Mouse (Mus musculus): Measurements from ENCODE around the gene Smim5. TPM values are rescaled to one million over a fixed set of nuclear protein-coding genes. Genes with fewer than 3 reads are reported as not detected.

Smim5 gene
- polyA plus RNA-seq, 1 experiment from 2014 or later = 13.7 TPM

- DNase-seq (ENCODE audit: low spot score) = no peak
- Histone ChIP-seq H3K9me3 (no peaks in the 10 kb centered on the region), H3K36me3 (peaks cover 97% of the 10 kb centered on the region), H3K4me1 (no peaks in the 10 kb centered on the region), H3K27ac (no peak overlapping the region), H3K27me3 (ENCODE audit: insufficient read depth, poor library complexity, severe bottlenecking) (no peaks in the 10 kb centered on the region), H3K4me3 (no peak overlapping the region)
- 88% methylated on average over 9 of the region's 9 CpGs for WGBS
Observed at GRCm38 (mm10) chr11:115946221-115946828, 46.6 kb downstream of the Smim5 start.

DNA sequence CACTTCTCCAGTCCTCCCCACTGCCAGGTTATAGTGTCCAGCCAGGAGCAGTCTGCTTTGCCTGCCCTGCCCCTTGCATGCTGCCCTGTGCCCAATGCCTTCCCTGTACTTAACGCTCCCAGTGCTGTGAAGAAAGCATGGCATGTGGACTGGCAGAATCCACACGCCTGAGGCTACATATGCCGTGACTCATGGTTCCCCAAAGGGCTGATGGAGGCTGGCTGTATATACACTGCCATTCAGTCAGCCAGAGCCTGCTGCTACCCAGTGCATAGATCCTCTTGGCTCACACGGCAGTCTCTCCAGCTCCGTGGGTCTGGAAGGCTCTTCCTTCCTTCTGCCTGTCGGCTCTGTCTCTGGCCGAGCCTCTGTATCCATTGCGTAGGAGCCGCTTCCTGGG, 48.5 kb downstream of the Smim5 start:
- no peak for DNase-seq (ENCODE audit: low spot score)
- Histone ChIP-seq H3K4me1 (no peaks in the 10 kb centered on the region), H3K27me3 (ENCODE audit: insufficient read depth, poor library complexity, severe bottlenecking) (no peaks in the 10 kb centered on the region), H3K9me3 (no peaks in the 10 kb centered on the region), H3K27ac (no peak overlapping the region), H3K4me3 (no peak overlapping the region), H3K36me3 (peaks cover 98% of the 10 kb centered on the region)
- 90% methylated on average over 9 of the region's 9 CpGs for WGBS

GRCm38 (mm10) chr11:115950719-115951118, 51.0 kb downstream of the Smim5 start:
- DNase-seq (ENCODE audit: low spot score) = no peak
- Histone ChIP-seq H3K9me3 (no peaks in the 10 kb centered on the region), H3K4me3 (no peak overlapping the region), H3K4me1 (no peaks in the 10 kb centered on the region), H3K27me3 (ENCODE audit: insufficient read depth, poor library complexity, severe bottlenecking) (no peaks in the 10 kb centered on the region), H3K27ac (no peak overlapping the region), H3K36me3 (peaks cover 98% of the 10 kb centered on the region)
- WGBS = 94% methylated on average over 2 of the region's 2 CpGs

DNA sequence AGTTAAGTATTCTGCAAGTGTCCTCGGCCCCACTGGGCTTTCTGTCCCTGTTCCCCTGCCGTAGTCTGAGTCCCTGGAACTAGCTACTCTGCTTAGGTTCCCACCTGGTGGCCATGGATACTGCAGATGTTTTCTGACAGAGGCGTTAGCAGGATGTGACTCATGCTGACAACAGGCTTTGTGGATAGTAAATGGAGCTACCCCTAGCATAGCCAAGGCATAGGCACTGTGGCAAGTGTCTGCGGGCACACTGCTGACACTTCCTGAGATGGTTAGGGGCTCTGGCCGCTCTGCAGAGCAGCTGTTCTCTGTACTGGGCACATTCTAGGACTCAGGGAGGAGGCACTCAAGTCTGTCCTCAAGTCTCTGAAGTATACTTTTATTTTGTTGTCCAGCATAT, 54.9 kb downstream of the Smim5 start:
- H3K36me3 ChIP-seq = peaks cover 88% of the 10 kb centered on the region
- H3K27ac ChIP-seq = no peak overlapping the region
- 80% methylated on average over 5 of the region's 5 CpGs for WGBS
- H3K4me3 ChIP-seq = no peak overlapping the region
- H3K9me3 ChIP-seq = no peaks in the 10 kb centered on the region
- H3K4me1 ChIP-seq = 0 out of 2 replicates have a peak, but pooled peaks cover 3% of the 10 kb centered on the region
- DNase-seq (ENCODE audit: low spot score) = no peak
- H3K27me3 ChIP-seq (ENCODE audit: insufficient read depth, poor library complexity, severe bottlenecking) = no peaks in the 10 kb centered on the region

- 76% methylated on average over 10 of the region's 10 CpGs for whole genome bisulfite sequencing
- Histone ChIP-seq H3K4me3 (no peak overlapping the region), H3K36me3 (peaks cover 89% of the 10 kb centered on the region), H3K9me3 (no peaks in the 10 kb centered on the region), H3K27ac (peak overlapping the region; percentile 7; the same call in 1 of the 2 replicates), H3K27me3 (ENCODE audit: insufficient read depth, poor library complexity, severe bottlenecking) (no peaks in the 10 kb centered on the region), H3K4me1 (0 out of 2 replicates have a peak, but pooled peaks cover 3% of the 10 kb centered on the region)
- no peak for DNase-seq (ENCODE audit: low spot score)
Observed at GRCm38 (mm10) chr11:115955195-115955858, 55.6 kb downstream of the Smim5 start.

Other genes with a start within 250 kb of the Smim5 start
- 78.4 and 107 TPM in 2 replicates for gene Grb2, start 191.4 kb upstream of the Smim5 start, polyA plus RNA-seq (2016; fragmentation: Nextera tagmentation; extraction: Ambion mirVana)
- gene Tmem94, start 134.5 kb upstream of the Smim5 start, polyA plus RNA-seq (2016; fragmentation: Nextera tagmentation; extraction: Ambion mirVana) = 35.0 and 56.8 TPM in 2 replicates
- gene Caskin2, start 86.3 kb upstream of the Smim5 start, polyA plus RNA-seq (2016; fragmentation: Nextera tagmentation; extraction: Ambion mirVana) = 18.7 and 21.4 TPM in 2 replicates
- 39.1 and 41.7 TPM in 2 replicates for gene Tsen54, start 85.2 kb upstream of the Smim5 start, polyA plus RNA-seq (2016; fragmentation: Nextera tagmentation; extraction: Ambion mirVana)
- 35.0 and 40.8 TPM in 2 replicates for gene Llgl2, start 75.9 kb upstream of the Smim5 start, polyA plus RNA-seq (2016; fragmentation: Nextera tagmentation; extraction: Ambion mirVana)
- 0.23 and 0.31 TPM in 2 replicates for gene Myo15b, start 41.6 kb upstream of the Smim5 start, polyA plus RNA-seq (2016; fragmentation: Nextera tagmentation; extraction: Ambion mirVana)
- 1.6 and 1.7 TPM in 2 replicates for gene Smim6, start 12.1 kb downstream of the Smim5 start, polyA plus RNA-seq (2016; fragmentation: Nextera tagmentation; extraction: Ambion mirVana)
- gene Sap30bp, start 33.3 kb downstream of the Smim5 start, polyA plus RNA-seq (2016; fragmentation: Nextera tagmentation; extraction: Ambion mirVana) = 29.4 and 35.8 TPM in 2 replicates
- gene Recql5, start 33.5 kb downstream of the Smim5 start, polyA plus RNA-seq (2016; fragmentation: Nextera tagmentation; extraction: Ambion mirVana) = 20.4 and 22.3 TPM in 2 replicates
- gene Itgb4, start 74.7 kb downstream of the Smim5 start, polyA plus RNA-seq (2016; fragmentation: Nextera tagmentation; extraction: Ambion mirVana) = 0.67 and 1.1 TPM in 2 replicates
- 202 and 273 TPM in 2 replicates for gene Galk1, start 112.8 kb downstream of the Smim5 start, polyA plus RNA-seq (2016; fragmentation: Nextera tagmentation; extraction: Ambion mirVana)
- 684 and 1,078 TPM in 2 replicates for gene H3f3b, start 128.0 kb downstream of the Smim5 start, polyA plus RNA-seq (2016; fragmentation: Nextera tagmentation; extraction: Ambion mirVana)
- gene Unk, start 130.4 kb downstream of the Smim5 start, polyA plus RNA-seq (2016; fragmentation: Nextera tagmentation; extraction: Ambion mirVana) = 33.3 and 37.1 TPM in 2 replicates
- gene Unc13d, start 178.0 kb downstream of the Smim5 start, polyA plus RNA-seq (2016; fragmentation: Nextera tagmentation; extraction: Ambion mirVana) = 6.1 and 7.2 TPM in 2 replicates
- 122 and 158 TPM in 2 replicates for gene Wbp2, start 187.0 kb downstream of the Smim5 start, polyA plus RNA-seq (2016; fragmentation: Nextera tagmentation; extraction: Ambion mirVana)
- gene Trim47, start 227.2 kb downstream of the Smim5 start, polyA plus RNA-seq (2016; fragmentation: Nextera tagmentation; extraction: Ambion mirVana) = 25.9 and 38.7 TPM in 2 replicates
- gene Trim65, start 231.2 kb downstream of the Smim5 start, polyA plus RNA-seq (2016; fragmentation: Nextera tagmentation; extraction: Ambion mirVana) = 3.6 and 3.8 TPM in 2 replicates
- gene Mrpl38, start 238.9 kb downstream of the Smim5 start, polyA plus RNA-seq (2016; fragmentation: Nextera tagmentation; extraction: Ambion mirVana) = 112 and 127 TPM in 2 replicates

All from heart, embryonic 10.5 days (tissue).